Mouse (Mus musculus) bone marrow, adult 2 months (tissue): Measurements from ENCODE around the gene Ifit2.
"Not testable (repeated sequence)": the region's sequence is repeated elsewhere in the genome, so short reads cannot be mapped to it uniquely, and the experiment has no call there.

ENCODE experiments used
- CTCF ChIP-seq: fragments of 200-500 bp; IDR thresholded peaks from 2 replicates; pipeline ENCODE4 v1.5.1; 2011; ENCODE audit warnings: low read length, control low read depth; ENCODE audit not compliant: control insufficient read depth, insufficient read depth
- POLR2A ChIP-seq: fragments of 200-500 bp; IDR thresholded peaks from 2 replicates; pipeline ENCODE4 v1.6.1; 2011; ENCODE audit warnings: low read depth, mild to moderate bottlenecking, control low read depth, low read length, borderline replicate concordance; ENCODE audit not compliant: control insufficient read depth

DNA sequence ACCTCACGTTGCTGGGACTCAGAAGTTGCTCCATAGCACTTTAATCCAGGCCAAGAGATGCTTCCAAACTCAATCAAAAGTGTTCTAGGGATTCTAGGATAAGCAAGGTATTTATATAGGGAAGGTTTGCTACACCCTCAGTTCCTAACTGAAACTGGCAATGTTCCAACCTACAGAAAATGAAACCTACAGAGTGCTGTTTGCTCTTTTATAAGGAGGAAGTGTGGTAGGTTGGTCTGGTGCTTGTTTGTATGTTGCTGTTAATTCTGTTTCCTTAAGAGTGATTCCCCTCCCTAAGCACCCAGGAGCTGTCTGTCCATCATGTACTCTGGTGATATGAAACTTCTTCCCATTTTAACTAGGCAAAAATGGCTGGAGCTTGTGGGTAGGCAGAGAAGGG lies 51.4 kb downstream of the Ifit2 start, which contains the start of gene Ifit1bl1:
- not testable (repeated sequence) for TF ChIP-seq CTCF, POLR2A
